Mouse (Mus musculus) C2C12 (cell line): ENCODE results near the gene Rps28.

Experiments
- CEBPB ChIP-seq: IDR thresholded peaks from one replicate; pipeline ENCODE4 v1.6.1; 2011; ENCODE audit warnings: low read depth, mild to moderate bottlenecking, control low read depth, moderate library complexity
- CTCF ChIP-seq: IDR thresholded peaks from one replicate; pipeline ENCODE4 v1.5.1; 2011; ENCODE audit not compliant: control insufficient read depth, insufficient read depth, insufficient read length
- FOSL1 ChIP-seq: IDR thresholded peaks from one replicate; pipeline ENCODE4 v1.8.0; 2011; ENCODE audit warnings: mild to moderate bottlenecking, low read length; ENCODE audit not compliant: poor library complexity, insufficient read depth, severe bottlenecking
- MAX ChIP-seq: IDR thresholded peaks from one replicate; pipeline ENCODE4 v1.6.1; 2011; ENCODE audit warnings: mild to moderate bottlenecking, control low read depth
- MYOD1 ChIP-seq: IDR thresholded peaks from one replicate; pipeline ENCODE4 v1.6.1; 2011; ENCODE audit warnings: low read depth; ENCODE audit not compliant: control insufficient read depth, insufficient read length
- MYOG ChIP-seq: IDR thresholded peaks from one replicate; pipeline ENCODE4 v1.6.1; 2011; ENCODE audit not compliant: control insufficient read depth, insufficient read length; ENCODE audit errors: extremely low read depth
- USF1 ChIP-seq: IDR thresholded peaks from one replicate; pipeline ENCODE4 v1.6.1; 2011; ENCODE audit warnings: low read depth, mild to moderate bottlenecking, control low read depth, moderate library complexity

DNA sequence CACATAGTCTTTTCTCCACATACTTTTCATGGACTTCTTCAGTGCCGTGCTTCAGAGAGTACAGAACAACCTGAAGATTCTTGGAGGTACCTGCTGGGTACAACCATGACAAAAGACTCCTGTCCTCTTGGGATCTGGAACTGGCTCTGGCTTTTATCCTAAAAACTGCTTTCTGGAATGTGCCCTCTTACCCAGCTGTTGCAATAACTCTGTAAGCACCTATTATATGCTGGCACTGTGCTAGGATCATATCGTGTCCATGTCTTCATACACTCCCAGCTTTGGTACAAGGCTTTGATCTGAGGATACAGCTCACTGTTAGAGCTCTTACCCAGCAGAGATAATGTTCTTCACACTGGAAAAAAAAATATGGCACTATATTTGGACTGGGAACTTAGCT, 39.4 kb downstream of the Rps28 start:
- no peak for TF ChIP-seq CTCF
- peak; percentile 15 for TF ChIP-seq CEBPB
- no peak for TF ChIP-seq USF1
- TF ChIP-seq MAX, result no peak
- no peak for TF ChIP-seq FOSL1
- TF ChIP-seq MYOG, result no peak
- TF ChIP-seq MYOD1, result peak; percentile 8
